Mouse (Mus musculus) 3T3-L1 (cell line): ENCODE results near the gene Ddx1.
"Not testable (repeated sequence)": the region's sequence is repeated elsewhere in the genome, so short reads cannot be mapped to it uniquely, and the experiment has no call there.

Source experiments
- DNase-seq: peaks from one replicate; pipeline ENCODE4 v3.0.0-alpha.2; 2015; ENCODE audit warnings: low read depth, low spot score

Gene Ddx1

DNA sequence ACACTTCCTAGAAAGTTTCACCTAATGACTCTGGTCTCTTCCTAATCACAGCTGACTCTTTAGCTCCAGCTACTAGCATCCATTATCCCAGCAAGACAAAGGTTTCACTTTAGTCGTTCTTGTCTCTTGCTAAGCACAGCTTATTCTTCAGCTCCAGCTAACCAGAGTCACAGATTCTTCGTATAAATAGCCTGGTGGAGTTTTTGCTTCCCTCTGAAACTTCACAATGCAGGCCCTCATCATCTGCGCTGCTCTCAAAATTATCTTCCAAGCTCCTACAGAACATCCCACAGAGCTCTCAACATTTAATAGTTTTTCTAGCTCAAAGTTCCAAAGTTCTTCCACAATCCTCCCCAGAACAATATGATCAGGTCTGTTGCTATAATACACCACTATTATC is 43.3 kb downstream of the Ddx1 start:
- no peak for DNase-seq

DNA sequence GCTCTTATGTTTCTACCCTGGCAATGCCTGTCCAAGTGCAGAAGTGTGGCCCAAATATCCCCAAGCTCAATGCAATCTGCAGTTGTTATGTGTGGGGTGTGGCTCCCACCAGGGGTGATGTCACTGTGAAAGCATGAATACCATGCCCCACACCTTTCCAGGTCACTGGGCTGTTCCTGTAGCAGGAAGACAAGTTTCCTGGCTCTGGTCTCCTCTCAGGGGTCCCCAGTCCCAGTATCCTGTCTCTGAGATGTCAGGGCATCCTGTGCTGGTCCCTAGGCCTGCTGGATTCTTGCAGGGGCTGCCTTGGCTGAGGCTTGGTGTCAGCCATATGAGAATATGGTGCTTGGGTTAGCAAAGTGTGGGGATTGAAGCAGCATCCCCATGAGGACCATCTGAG is 46.7 kb downstream of the Ddx1 start:
- DNase-seq = no peak

- no peak for DNase-seq
Measured at GRCm38 (mm10) chr12:13200576-13200975, 48.4 kb downstream of the Ddx1 start.

DNA sequence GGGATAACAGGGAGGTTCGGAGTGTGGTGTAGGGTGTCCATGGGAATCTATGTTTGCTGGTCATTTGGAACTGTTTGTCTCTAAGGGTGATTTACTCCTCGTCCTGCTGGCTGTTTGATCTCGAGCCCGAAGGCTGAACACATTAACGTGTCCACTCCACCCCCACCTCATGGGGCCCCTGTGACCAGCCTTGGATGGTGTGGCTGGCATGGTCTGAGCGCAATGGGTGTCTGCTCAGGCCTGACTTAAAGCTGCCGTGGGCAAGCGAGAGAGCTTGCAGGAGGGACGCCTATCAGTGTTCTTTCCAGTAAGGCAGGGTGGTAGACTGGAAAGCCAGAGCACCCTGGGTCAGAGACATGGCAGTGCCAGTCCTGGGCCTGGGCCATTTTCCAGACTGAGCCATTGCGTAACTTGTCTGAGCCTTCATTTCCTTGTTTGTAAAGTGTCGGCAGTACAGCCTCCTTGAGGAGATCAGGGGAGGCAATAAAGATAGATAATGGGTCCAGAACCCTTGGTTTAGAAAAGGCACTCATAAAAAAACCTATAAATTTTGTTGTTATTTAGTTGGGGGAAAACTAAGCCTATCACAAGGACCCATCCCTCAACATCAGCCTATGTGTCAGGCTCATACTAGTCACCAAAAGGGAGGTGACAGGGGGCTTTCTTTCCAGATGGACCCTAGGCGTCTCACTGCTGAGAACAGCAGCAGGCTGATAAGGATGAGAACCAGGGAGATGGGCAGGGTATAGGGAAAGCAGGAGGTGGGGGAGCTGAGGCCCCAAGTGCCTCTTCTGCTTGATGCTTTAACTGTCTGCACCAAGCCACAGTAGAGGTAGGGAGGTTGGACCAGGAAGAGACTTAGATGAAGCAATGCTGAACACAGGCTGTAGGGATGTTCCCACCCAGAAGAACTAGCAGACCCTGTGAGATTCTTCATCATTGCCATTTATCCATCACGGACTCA is 49.4 kb downstream of the Ddx1 start:
- DNase-seq = no peak

GRCm38 (mm10) chr12:13198157-13198556 is 50.9 kb downstream of the Ddx1 start:
- no peak for DNase-seq

DNA sequence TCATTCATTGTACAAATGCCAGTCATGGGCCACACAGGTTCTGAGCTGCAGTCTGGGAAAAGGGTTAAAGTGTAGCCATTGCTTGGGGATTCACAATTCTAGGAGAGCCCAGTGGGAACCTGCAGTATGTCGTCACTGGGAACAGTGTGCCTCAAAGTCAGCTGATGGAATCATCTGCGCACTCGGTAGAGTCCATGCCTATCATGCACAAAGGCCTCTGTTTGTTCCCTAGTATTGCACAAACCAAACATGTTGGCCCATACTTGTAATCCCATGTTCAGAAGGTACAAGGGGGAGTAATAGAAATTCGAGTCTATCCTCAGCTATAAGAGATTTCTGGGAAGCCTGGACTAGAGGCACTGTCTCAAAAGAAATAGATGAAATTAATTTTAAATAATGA is 52.9 kb downstream of the Ddx1 start:
- no peak for DNase-seq

DNA sequence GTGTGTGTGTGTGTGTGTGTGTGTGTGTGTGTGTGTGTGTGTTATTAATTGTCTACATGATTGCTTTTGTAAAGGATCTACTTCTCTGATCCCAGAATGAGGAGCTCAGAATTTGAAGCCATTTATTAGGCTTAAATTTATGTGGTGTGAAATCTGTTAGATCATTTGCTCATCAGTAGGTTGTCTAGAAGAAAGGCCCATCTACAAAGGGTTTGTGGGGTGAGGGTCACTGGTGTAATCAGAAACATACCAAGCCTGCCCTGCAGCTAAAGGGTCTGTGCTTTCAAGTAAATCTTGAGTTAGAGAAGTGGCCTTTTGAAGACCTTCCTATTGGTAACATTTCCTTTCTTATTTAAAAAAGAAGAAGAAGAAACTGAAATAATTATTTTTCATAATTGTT is 53.5 kb downstream of the Ddx1 start:
- DNase-seq = no peak

DNA sequence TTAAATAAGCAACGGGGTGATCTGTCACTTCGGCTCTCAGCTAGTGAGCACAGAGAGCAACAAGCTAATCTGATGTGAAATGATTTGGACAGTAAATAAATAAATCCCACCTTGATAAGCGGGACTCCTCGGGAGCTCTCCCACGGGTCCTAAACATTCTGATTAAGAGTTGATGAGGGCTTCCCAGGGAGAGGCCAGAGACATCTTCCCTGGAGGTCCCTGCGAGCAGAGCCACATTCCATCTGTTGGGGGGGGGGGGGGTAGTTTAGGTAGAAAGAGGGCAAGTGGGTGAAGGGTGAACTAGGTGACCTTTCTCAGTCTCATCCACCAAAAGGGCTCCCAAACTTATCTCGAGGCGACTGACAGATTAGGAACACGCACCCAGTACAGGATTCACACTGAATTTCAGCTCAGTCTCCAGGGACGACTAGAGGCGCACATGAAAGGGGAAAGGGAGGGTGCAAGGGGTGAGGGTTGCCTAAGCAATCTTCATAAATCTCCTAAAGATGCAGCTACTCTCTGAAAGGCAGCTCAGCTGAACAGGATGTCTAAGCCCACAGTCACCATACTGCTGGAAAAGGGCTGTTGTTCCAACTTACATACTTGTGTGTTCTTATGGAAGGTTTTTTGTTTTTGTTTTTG is 60.8 kb downstream of the Ddx1 start:
- DNase-seq = no peak

GRCm38 (mm10) chr12:13186209-13186608 is 62.8 kb downstream of the Ddx1 start:
- DNase-seq = no peak

- no peak for DNase-seq
Measured at GRCm38 (mm10) chr12:13184873-13185361, 64.1 kb downstream of the Ddx1 start.

- DNase-seq = not testable (repeated sequence)
Measured at GRCm38 (mm10) chr12:13184136-13184535, 64.9 kb downstream of the Ddx1 start.

DNA sequence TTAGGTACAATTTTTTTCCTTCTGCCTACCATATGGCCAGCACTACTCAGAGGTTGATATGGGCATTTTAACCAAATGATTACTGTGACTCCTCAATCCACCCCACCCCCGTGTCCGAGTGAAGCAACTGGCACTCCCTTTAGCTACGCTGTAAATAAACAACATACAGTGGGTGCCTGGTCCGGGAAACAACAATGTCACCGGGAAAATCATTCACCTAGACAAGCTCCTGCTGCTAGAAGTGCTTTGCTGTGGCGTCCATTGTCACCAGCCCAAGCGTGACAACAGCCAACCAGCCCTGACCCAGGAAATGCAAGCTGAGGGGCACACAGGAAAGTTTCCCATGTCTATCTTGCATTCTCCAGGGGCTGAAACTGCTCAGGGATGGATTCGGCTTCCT is 66.8 kb downstream of the Ddx1 start:
- no peak for DNase-seq

DNA sequence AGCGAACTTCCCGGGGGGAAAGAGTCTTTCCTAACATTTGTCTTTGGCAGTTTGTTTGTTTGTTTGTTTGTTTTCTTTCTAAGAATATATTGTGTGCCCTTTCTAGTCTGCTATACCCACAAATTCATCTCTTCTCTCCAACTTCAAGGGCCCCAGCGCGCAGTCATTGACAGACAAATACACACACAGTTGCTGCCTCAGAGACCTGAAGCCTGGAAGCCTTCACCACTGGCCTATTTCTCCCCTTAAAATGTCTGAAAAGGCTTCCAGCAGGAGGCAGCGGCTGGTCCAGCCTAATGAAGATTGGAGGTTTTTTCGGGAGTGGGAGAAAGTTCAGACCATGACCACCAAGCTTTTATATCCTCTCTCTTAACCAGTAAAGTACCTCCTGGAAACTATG is 67.3 kb downstream of the Ddx1 start:
- DNase-seq = no peak

DNA sequence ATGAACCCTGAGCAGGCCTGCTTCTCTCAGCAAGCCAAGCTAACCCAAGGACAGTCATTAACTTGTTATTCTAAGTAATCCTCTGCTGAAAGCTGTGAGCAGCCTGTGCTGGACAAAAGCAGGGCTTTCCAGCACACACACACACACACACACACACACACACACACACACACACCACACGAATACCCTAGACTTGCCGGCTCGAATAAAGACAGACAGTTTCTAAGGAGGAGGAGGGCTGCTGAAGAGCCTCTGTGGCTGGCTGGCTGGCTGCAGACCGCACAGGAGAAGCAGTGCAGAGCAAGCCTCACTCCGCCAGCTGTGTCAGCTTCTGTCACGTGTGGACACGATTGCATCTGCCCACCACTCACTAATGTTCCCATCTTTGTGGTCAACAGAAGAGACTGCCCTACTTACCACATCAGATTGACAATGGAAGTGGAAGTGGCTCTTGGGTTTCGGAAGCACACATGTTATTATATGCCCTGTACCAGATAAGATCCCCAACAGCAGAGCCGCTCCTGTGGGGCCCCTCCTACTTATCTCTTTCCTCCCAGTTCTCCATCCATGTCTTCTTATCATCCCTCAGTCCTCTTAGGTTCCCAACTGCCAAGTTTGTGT is 68.2 kb downstream of the Ddx1 start:
- DNase-seq = no peak

DNA sequence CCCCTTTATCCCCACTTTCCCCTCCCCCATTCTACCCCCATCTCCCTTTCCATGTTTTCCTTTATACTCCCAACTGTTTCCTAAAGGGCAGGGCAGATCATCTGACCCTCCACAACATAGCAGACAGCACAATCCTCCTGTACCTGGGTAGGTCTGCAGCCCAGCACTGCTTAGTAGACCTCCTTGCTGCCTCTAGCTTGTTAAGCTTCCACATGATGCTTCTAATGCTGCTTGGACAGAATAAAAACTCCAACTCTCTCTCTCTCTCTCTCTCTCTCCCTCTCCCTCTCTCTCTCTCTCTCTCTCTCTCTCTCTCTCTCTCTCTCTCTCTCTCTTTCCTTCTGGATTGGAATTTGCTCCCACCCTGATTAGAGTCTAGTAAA is 68.7 kb downstream of the Ddx1 start:
- DNase-seq = no peak

DNA sequence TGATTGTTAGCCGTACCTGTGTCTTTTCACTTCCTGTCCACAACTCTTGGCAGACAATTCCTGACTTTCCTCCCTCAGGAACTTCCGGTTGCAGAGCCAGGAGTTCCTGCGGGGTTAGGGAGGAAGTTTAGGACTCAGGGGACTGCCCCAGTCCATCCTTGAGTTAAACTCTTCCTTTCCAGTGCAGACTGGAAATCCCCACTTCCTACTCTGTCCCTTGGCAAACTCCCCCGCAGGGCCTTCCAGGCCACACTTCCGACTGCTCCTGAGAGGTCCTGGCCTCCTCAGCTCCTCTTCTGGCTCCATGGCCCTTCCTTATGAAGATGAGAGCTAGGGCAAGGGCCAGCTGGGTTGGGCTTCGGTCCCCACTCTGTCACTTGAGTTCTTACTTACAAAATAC is 71.4 kb downstream of the Ddx1 start:
- DNase-seq = no peak

GRCm38 (mm10) chr12:13176927-13177326 is 72.1 kb downstream of the Ddx1 start:
- DNase-seq = peak; percentile 8

DNA sequence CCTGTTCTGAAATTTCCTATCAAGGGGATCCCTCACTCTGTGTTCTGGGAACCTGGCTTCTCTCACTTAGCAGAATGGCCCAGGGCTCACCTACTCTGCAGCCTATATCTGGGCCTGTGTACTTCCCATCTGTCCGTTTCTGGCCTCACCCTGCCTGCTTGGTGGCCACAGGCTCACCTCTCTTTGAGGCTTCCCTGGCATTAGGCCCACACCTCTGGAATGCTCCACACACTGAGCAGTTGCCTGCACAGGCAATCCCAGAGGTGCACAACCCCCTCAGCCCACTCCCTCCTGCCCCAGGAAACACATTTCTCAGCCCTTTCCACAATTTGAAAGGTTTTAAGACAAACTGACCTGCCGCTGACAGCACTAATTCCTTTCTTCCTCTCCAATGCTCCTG is 72.9 kb downstream of the Ddx1 start:
- DNase-seq = peak; percentile 32

DNA sequence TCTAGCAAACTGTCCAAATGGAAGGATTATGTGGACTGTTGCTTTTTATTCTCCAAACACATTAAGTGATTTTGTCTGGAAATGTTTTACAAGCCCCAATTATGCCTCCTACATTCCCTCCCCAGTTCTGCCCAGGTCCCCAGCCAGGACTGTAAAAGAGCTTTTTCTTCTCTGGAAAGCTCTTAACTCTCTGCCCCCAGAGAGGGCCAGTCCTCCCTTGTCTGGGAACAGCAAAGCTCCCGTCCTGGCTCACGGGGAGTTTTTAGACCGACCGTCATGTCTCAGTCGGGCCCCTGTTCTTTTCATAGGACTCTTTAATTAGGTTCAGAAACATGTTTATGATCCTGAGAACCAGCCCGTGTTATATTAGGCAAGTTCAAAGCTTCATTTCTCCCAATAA is 75.0 kb downstream of the Ddx1 start:
- DNase-seq = no peak

GRCm38 (mm10) chr12:13168073-13168472 is 80.9 kb downstream of the Ddx1 start:
- no peak for DNase-seq

DNA sequence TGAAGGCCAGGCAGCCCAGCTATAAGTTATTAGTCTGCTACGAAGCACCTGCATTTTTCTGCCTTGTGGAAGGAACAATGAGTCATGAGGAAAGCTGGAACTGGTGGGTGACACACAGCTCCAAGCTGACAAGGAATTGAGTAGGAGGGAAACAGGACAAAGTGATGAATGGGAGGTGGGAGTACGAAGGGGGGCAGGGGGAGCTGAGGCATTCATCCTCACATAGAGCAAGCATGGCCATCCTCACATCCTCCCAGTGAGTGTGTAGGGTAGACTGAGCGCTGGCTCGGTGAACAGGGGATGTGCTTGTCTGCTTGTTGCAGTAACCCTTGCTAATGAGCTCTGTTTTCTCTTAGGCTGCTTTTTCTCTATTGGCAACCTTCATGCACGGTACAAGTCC is 81.9 kb downstream of the Ddx1 start:
- DNase-seq = no peak
